Mouse (Mus musculus) myocyte (in vitro differentiated cells): Measurements from ENCODE around the gene Iqcn.

Experiments
- CEBPB ChIP-seq: IDR thresholded peaks from 2 replicates; pipeline ENCODE4 v1.6.1; 2011; ENCODE audit warnings: mild to moderate bottlenecking, moderate library complexity; ENCODE audit not compliant: poor library complexity, insufficient read depth, severe bottlenecking
- MAX ChIP-seq: IDR thresholded peaks from one replicate; pipeline ENCODE4 v1.6.1; 2011; ENCODE audit warnings: low read depth, mild to moderate bottlenecking, control low read depth
- MYOG ChIP-seq, 3 experiments: IDR thresholded peaks; one replicate each; pipeline ENCODE4 v1.6.1; 2011; ENCODE audit warnings: control low read depth in 2 of 3, low read depth in 2 of 3, mild to moderate bottlenecking in 2 of 3; ENCODE audit not compliant: insufficient read length in 2 of 3, control insufficient read depth in 1 of 3, insufficient read depth in 1 of 3
- POLR2A ChIP-seq: IDR thresholded peaks from one replicate; pipeline ENCODE4 v1.6.1; 2011; ENCODE audit warnings: low read depth, mild to moderate bottlenecking, control low read depth, moderate library complexity; ENCODE audit not compliant: insufficient read length
- REST ChIP-seq: IDR thresholded peaks from one replicate; pipeline ENCODE4 v1.6.1; 2011; ENCODE audit warnings: mild to moderate bottlenecking, control low read depth, moderate library complexity; ENCODE audit not compliant: insufficient read depth, insufficient read length
- SRF ChIP-seq: IDR thresholded peaks from one replicate; pipeline ENCODE4 v1.6.1; 2011; ENCODE audit warnings: low read depth; ENCODE audit not compliant: control insufficient read depth, insufficient read length

DNA sequence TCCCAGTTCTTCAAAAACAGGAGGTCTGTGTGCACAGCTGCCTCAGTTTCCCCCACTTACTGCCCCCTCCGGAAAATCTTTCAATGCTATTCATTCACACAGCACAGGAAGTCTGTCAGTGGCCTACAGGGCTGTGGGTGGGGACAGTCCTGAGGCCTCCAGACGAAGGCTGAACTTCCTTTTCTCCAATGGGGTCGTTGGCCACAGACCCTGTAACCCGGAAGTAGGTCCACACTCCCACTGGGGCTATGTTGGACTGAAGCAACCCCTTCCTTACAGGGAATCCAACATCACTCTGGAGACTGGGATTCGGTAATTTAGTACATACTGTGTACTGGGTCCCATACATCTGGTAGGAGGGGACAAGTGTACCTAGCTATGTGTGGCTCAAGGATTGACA is 9.6 kb upstream of the Iqcn start:
- TF ChIP-seq REST (no peak), SRF (no peak), POLR2A (no peak), MAX (no peak), MYOG (IDR thresholded peaks at IDR 0.05; ENCODE audit: control insufficient read depth in 1 of 3, insufficient read depth in 1 of 3, insufficient read length in 2 of 3, low read depth in 2 of 3) (no peak), CEBPB (no peak)
